Mouse (Mus musculus) bone marrow, adult 2 months (tissue): ENCODE data around the gene Nell1. TPM values are rescaled to one million over a fixed set of nuclear protein-coding genes. Genes with fewer than 3 reads are reported as not detected.

Experiments used
- H3K27ac ChIP-seq: fragments of 200-500 bp; 2 replicates; pipeline ENCODE4 v1.5.1; 2012; ENCODE audit warnings: low read depth, mild to moderate bottlenecking, control low read depth, inconsistent platforms, low read length; ENCODE audit not compliant: control insufficient read depth, poor library complexity, insufficient read depth
- H3K4me1 ChIP-seq: fragments of 200-500 bp; 2 replicates; pipeline ENCODE4 v1.6.1; 2011; ENCODE audit warnings: low read length; ENCODE audit not compliant: control insufficient read depth, insufficient read depth
- H3K4me3 ChIP-seq: fragments of 200-500 bp; replicated peaks from 2 replicates; pipeline ENCODE3; 2011; ENCODE audit warnings: mild to moderate bottlenecking, low read depth, low read length, control low read depth; ENCODE audit not compliant: control insufficient read depth
- CTCF ChIP-seq: fragments of 200-500 bp; IDR thresholded peaks from 2 replicates; pipeline ENCODE4 v1.5.1; 2011; ENCODE audit warnings: low read length, control low read depth; ENCODE audit not compliant: control insufficient read depth, insufficient read depth
- POLR2A ChIP-seq: fragments of 200-500 bp; IDR thresholded peaks from 2 replicates; pipeline ENCODE4 v1.6.1; 2011; ENCODE audit warnings: low read depth, mild to moderate bottlenecking, control low read depth, low read length, borderline replicate concordance; ENCODE audit not compliant: control insufficient read depth
- WGBS: fragments of 180-500 bp; shearing (Covaris S2); methylation state at CpG from one replicate; pipeline ENCODE4 v1.1.7; 2018; 5-methylcytosine and 5-hydroxymethylcytosine counted together
- polyA plus RNA-seq: library from polyadenylated mRNA; stranded (reverse); fragments of >200 nt; gene quantifications from 2 replicates; pipeline ENCODE4 v1.2.4, GENCODE M21; 2011; ENCODE audit warnings: low replicate concordance; ENCODE audit not compliant: missing spikeins, insufficient read depth, insufficient read length

Gene Nell1
- polyA plus RNA-seq, 1 experiment = not detected

- no peak overlapping the region for H3K4me3 ChIP-seq
- H3K4me1 ChIP-seq = no peaks in the 10 kb centered on the region
- WGBS = 30% methylated on average over 2 of the region's 2 CpGs
- TF ChIP-seq CTCF (no peak), POLR2A (no peak)
- H3K27ac ChIP-seq = no peak overlapping the region
These were observed 30.6 kb downstream of the Nell1 start for GRCm38 (mm10) chr7:50005268-50005667.

DNA sequence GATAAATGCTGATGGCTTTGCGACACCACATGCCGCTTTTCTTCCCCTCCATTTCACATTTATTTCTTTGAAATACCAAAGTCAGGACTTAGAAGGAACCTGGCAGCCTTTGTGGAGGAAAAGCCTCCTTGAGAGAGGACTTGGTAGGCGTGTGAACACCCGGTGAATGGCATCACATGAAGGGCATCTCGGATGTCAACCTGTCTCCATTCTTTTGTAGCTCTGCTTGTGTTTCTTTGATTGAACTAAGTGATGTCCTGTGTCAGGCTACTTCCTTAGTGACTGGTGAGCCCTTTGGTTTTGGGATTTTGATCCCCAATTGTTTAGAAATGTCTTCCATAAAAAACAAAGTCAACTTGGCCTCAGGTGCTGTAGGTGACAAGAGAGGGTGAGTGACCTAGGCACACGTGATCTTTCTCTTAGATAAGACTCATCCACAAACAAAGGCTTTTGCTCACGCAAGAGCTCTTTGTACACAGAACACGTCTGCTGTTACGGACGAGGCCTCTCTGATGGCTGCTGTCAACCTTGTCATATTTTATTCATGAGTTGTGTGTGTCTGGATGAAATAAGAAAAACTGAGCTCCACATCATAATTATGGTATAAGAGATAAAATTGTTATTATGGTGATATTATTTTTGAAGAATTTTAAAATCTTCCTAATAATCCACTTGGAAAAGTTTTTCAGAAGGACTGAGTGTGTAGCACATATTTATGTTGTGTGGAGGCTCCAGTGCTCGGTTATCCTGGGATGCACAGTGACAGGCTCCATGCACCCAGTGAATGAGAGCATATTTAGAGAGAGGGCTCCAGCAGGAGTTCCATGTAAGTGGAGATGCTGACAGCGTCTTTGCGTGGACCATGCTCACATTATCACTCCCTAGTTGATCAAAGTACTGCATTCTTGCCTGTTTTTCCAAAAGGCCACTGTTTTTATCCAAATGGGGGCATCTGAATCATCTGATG, 60.8 kb downstream of the Nell1 start:
- WGBS = 74% methylated on average over 13 of the region's 13 CpGs
- Histone ChIP-seq H3K4me1 (no peaks in the 10 kb centered on the region), H3K27ac (no peak overlapping the region), H3K4me3 (no peak overlapping the region)
- no peak for TF ChIP-seq POLR2A
- TF ChIP-seq CTCF = no peak

- WGBS = 34% methylated on average over 6 of the region's 6 CpGs
- Histone ChIP-seq H3K27ac (no peak overlapping the region), H3K4me3 (no peak overlapping the region), H3K4me1 (no peaks in the 10 kb centered on the region)
- TF ChIP-seq POLR2A (no peak), CTCF (no peak)
These were observed 66.4 kb downstream of the Nell1 start for GRCm38 (mm10) chr7:50041112-50041511.

- no peaks in the 10 kb centered on the region for H3K4me1 ChIP-seq
- no peak overlapping the region for H3K27ac ChIP-seq
- TF ChIP-seq CTCF (no peak), POLR2A (no peak)
- WGBS = 72% methylated on average over 4 of the region's 4 CpGs
- no peak overlapping the region for H3K4me3 ChIP-seq
These were observed 75.5 kb downstream of the Nell1 start for GRCm38 (mm10) chr7:50050144-50050543.

GRCm38 (mm10) chr7:50053704-50054103, 79.0 kb downstream of the Nell1 start:
- Histone ChIP-seq H3K4me3 (no peak overlapping the region), H3K27ac (no peak overlapping the region), H3K4me1 (no peaks in the 10 kb centered on the region)
- TF ChIP-seq CTCF (no peak), POLR2A (no peak)
- WGBS = 79% methylated on average over 2 of the region's 2 CpGs

- TF ChIP-seq POLR2A (no peak), CTCF (no peak)
- WGBS = 82% methylated on average over 5 of the region's 5 CpGs
- H3K4me3 ChIP-seq = no peak overlapping the region
- H3K27ac ChIP-seq = no peak overlapping the region
- H3K4me1 ChIP-seq = no peaks in the 10 kb centered on the region
These were observed 119.8 kb downstream of the Nell1 start for GRCm38 (mm10) chr7:50094461-50094860.

DNA sequence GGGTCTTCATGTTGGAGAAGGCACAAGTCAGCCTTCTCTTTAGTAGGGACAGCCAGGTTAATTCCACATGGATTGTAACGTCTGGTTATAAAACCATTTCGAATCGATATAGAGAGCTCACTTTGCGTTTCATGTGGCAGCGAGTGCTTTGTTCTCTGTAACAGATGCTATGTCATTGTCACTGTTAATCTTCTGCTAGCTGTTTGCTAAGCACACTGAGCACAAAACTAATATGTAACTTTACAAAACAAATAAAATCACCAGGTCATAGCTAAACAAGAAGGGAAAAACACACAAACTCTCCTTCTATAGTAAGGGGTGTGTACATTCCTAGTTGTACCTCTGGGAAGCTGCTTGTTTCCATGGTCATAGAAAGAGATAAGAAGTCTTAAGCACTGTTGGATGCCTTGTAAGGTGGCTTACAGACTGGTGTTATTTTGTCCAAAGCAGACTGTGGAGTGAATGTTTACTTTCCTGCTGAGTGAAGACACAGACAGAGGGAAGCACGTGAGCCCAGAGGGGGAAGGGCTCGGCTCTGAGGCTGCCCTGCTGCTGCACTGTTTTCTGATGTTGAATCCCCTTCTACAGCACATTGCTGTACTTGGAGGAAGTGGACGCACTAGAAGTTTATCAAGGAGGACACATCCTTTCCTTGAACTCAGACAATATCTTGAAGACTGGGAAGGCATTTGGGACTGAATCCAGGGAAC, 131.1 kb downstream of the Nell1 start:
- TF ChIP-seq CTCF = no peak
- no peak for TF ChIP-seq POLR2A
- WGBS = 53% methylated on average over 8 of the region's 8 CpGs
- Histone ChIP-seq H3K4me3 (no peak overlapping the region), H3K4me1 (no peaks in the 10 kb centered on the region), H3K27ac (no peak overlapping the region)

DNA sequence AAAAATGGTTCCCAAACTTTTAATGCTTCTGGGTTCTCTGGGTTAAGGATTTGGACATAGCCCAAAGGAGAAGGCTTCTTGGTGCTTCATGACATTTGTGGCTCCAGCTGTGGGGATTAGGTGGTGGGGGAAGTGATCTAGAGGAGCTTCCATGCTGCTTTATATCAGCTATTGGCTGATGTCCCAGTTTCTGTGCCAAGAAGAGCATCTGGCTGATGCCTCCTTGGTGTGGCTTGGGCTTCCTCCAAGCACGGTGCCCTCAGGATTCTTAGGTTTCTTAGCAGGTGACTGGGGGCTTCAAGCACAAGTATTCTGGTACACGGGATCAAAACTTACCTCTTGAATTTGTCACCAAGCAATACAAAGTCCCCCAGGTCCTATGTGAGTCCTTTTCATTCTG, 132.6 kb downstream of the Nell1 start:
- 74% methylated on average over 2 of the region's 2 CpGs for WGBS
- Histone ChIP-seq H3K27ac (no peak overlapping the region), H3K4me3 (no peak overlapping the region), H3K4me1 (no peaks in the 10 kb centered on the region)
- TF ChIP-seq POLR2A = no peak
- TF ChIP-seq CTCF = no peak
